Comparison of ENCODE assay signal across 28 mouse cellular contexts in genomic region chr4:120389546-120389945, GRCm38 (mm10). TPM values are rescaled to one million over a fixed set of nuclear protein-coding genes. Genes with fewer than 3 reads are reported as not detected.
DNase-seq lines count a peak whose midpoint lies in the region; ATAC-seq lines count a peak whose summit lies in the region.
"Had no signal": no experiment of that assay in that cellular context is flagged by ENCODE, and none has a peak within 500 bp of the region (broad histone marks: within the 10 kb centered on the region; RNA-seq: fewer than 3 reads in every experiment).

No protein-coding gene starts in this region.

- 19% methylated on average over 6 of the region's 6 CpGs for WGBS in forebrain, embryonic 14.5 days
- WGBS in forebrain, embryonic 13.5 days: 26% methylated on average over 6 of the region's 6 CpGs
- WGBS in heart, embryonic 13.5 days: 63% methylated on average over 6 of the region's 6 CpGs

- H3K36me3 ChIP-seq in forebrain, embryonic 14.5 days (ENCODE audit: control insufficient read depth, insufficient read depth, low read length): no peaks in the 10 kb centered on the region
- no peaks in the 10 kb centered on the region for H3K36me3 ChIP-seq in forebrain, embryonic 13.5 days (ENCODE audit: poor library complexity, severe bottlenecking)
- no peaks in the 10 kb centered on the region for H3K36me3 ChIP-seq in heart, embryonic 13.5 days
- H3K36me3 ChIP-seq: heart, embryonic 12.5 days; limb, embryonic 15.5 days; liver, embryonic 13.5 days; neural tube, embryonic 13.5 days had no signal

- no peak overlapping the region for H3K4me3 ChIP-seq in forebrain, embryonic 14.5 days (ENCODE audit: low read depth, low read length)
- no peak overlapping the region for H3K4me3 ChIP-seq in forebrain, embryonic 13.5 days
- no peak overlapping the region for H3K4me3 ChIP-seq in heart, embryonic 13.5 days
- H3K4me3 ChIP-seq: erythroblast, embryonic 14.5 days; heart, embryonic 12.5 days; limb, embryonic 15.5 days; liver, embryonic 13.5 days; neural tube, embryonic 13.5 days had no signal

- DNase-seq in forebrain, embryonic 14.5 days (ENCODE audit: low spot score): peak; percentile 34
- DNase-seq in heart, adult 11 months: no peak
- peak; percentile 41 for DNase-seq in testis, postnatal 10 days (ENCODE audit: low spot score)
- no peak for DNase-seq in testis, postnatal 14 days (ENCODE audit: low spot score)
- no peak for DNase-seq in spleen, postnatal 4 days (ENCODE audit: low spot score in 2 of 2)
- DNase-seq in thymus, postnatal 4 days: no peak
- DNase-seq: adrenal gland, postnatal 25 days; cerebellum, adult 2 months; cerebellum, postnatal 14 days; gastrocnemius, postnatal 14 days; heart, postnatal 10 days; kidney, adult 9 months; kidney, postnatal 10 days; layer of hippocampus, postnatal 36 days; left cerebral cortex, postnatal 4 days; liver, embryonic 13.5 days; lung, adult 18-20 months; right cerebral cortex, postnatal 4 days had no signal

- H3K9me3 ChIP-seq in forebrain, embryonic 14.5 days (replicated peaks; ENCODE audit: control insufficient read depth, low read length): no peaks in the 10 kb centered on the region
- H3K9me3 ChIP-seq in forebrain, embryonic 13.5 days (replicated peaks): no peaks in the 10 kb centered on the region
- H3K9me3 ChIP-seq in heart, embryonic 13.5 days: no peaks in the 10 kb centered on the region
- H3K9me3 ChIP-seq: heart, embryonic 12.5 days; limb, embryonic 15.5 days; liver, embryonic 13.5 days; neural tube, embryonic 13.5 days had no signal

- no peak overlapping the region for H3K27ac ChIP-seq in forebrain, embryonic 14.5 days (ENCODE audit: low read depth, low read length)
- no peak overlapping the region for H3K27ac ChIP-seq in forebrain, embryonic 13.5 days
- H3K27ac ChIP-seq in heart, embryonic 13.5 days (replicated peaks): peak overlapping the region; percentile 36; the same call in 1 of the 2 replicates
- H3K27ac ChIP-seq: hindbrain, postnatal 0 days; limb, embryonic 15.5 days; liver, embryonic 13.5 days; macrophage; neural tube, embryonic 13.5 days had no signal

- H3K27me3 ChIP-seq in forebrain, embryonic 14.5 days (replicated peaks; ENCODE audit: control insufficient read depth, insufficient read depth, low read length): peaks cover 5% of the 10 kb centered on the region; the same call in 1 of the 2 replicates
- H3K27me3 ChIP-seq in forebrain, embryonic 13.5 days: peaks cover 52% of the 10 kb centered on the region
- no peaks in the 10 kb centered on the region for H3K27me3 ChIP-seq in heart, embryonic 13.5 days (replicated peaks)
- H3K27me3 ChIP-seq: heart, embryonic 12.5 days; neural tube, embryonic 13.5 days had no signal

- H3K4me1 ChIP-seq in forebrain, embryonic 14.5 days (ENCODE audit: control insufficient read depth, insufficient read depth, low read length): no peaks in the 10 kb centered on the region; the same call in 1 of the 2 replicates
- H3K4me1 ChIP-seq in forebrain, embryonic 13.5 days: peaks cover 14% of the 10 kb centered on the region
- H3K4me1 ChIP-seq in heart, embryonic 13.5 days: peaks cover 50% of the 10 kb centered on the region
- H3K4me1 ChIP-seq: limb, embryonic 15.5 days had no signal

- no peak overlapping the region for H3K4me2 ChIP-seq in forebrain, embryonic 14.5 days (ENCODE audit: low read length)
- no peak overlapping the region for H3K4me2 ChIP-seq in forebrain, embryonic 13.5 days
- no peak overlapping the region for H3K4me2 ChIP-seq in heart, embryonic 13.5 days
- H3K4me2 ChIP-seq: heart, embryonic 12.5 days; limb, embryonic 15.5 days; liver, embryonic 13.5 days; neural tube, embryonic 13.5 days had no signal

- no peak for ATAC-seq in forebrain, embryonic 14.5 days
- no peak for ATAC-seq in forebrain, embryonic 13.5 days
- ATAC-seq in heart, embryonic 13.5 days (ENCODE audit: extremely low read depth, insufficient number of reproducible peaks, low FRiP score, low TSS enrichment): no peak
- ATAC-seq: hindbrain, postnatal 0 days; intestine, postnatal 0 days; lung, postnatal 0 days had no signal

- H3K9ac ChIP-seq in forebrain, embryonic 14.5 days (ENCODE audit: low read length): no peak overlapping the region
- H3K9ac ChIP-seq in forebrain, embryonic 13.5 days: no peak overlapping the region
- no peak overlapping the region for H3K9ac ChIP-seq in heart, embryonic 13.5 days
- H3K9ac ChIP-seq: heart, embryonic 12.5 days; limb, embryonic 15.5 days; liver, embryonic 13.5 days; neural tube, embryonic 13.5 days had no signal

RNA-seq across cellular contexts. Expression of gene Scmh1, which starts 15.5 kb away (rescaled TPM):
- 38.8 and 55.8 TPM in 2 replicates for polyA plus RNA-seq in forebrain, embryonic 14.5 days (2014; fragmentation: Nextera tagmentation; extraction: Ambion mirVana)
- polyA plus RNA-seq in forebrain, embryonic 13.5 days (2015; fragmentation: Nextera tagmentation; extraction: Ambion mirVana): 48.9 and 49.7 TPM in 2 replicates
- 67.8 and 70.0 TPM in 2 replicates for polyA plus RNA-seq in heart, embryonic 13.5 days (2015; fragmentation: Nextera tagmentation; extraction: Ambion mirVana)

Comparison
In these comparisons a context has a peak if more than half of its experiments do, and no peak if none do; other contexts are left out.
1. DNase-seq: peak in forebrain, embryonic 14.5 days (single experiment) and testis, postnatal 10 days (single experiment); none in heart, adult 11 months (single experiment), testis, postnatal 14 days (single experiment), spleen, postnatal 4 days (0 of 2) and thymus, postnatal 4 days (single experiment).